Mouse (Mus musculus) lung, postnatal 10 days (tissue): ENCODE data around the gene Rbms3.
A peak's percentile ranks its signal among the peaks of the same experiment; 100 is the strongest.

ENCODE experiments used
- DNase-seq: peaks from one replicate; pipeline ENCODE4 v3.0.0; 2021

Rbms3 gene

GRCm38 (mm10) chr9:117371980-117372379 is 257.7 kb downstream of the Rbms3 start:
- DNase-seq, result no peak

GRCm38 (mm10) chr9:117370086-117370485 is 259.6 kb downstream of the Rbms3 start:
- DNase-seq, result no peak

GRCm38 (mm10) chr9:117368016-117368415 is 261.7 kb downstream of the Rbms3 start:
- DNase-seq, result no peak

- DNase-seq, result no peak
Measured at GRCm38 (mm10) chr9:117364610-117365009, 265.1 kb downstream of the Rbms3 start.

- DNase-seq, result no peak
Measured at GRCm38 (mm10) chr9:117361431-117361830, 268.3 kb downstream of the Rbms3 start.

GRCm38 (mm10) chr9:117356764-117357442 is 272.8 kb downstream of the Rbms3 start:
- peak; percentile 89 for DNase-seq

GRCm38 (mm10) chr9:117355501-117355900 is 274.2 kb downstream of the Rbms3 start:
- no peak for DNase-seq

- DNase-seq, result no peak
Measured at GRCm38 (mm10) chr9:117342336-117342735, 287.4 kb downstream of the Rbms3 start.

- no peak for DNase-seq
Measured at GRCm38 (mm10) chr9:117330681-117331080, 299.0 kb downstream of the Rbms3 start.

- DNase-seq, result no peak
Measured at GRCm38 (mm10) chr9:117319271-117319670, 310.4 kb downstream of the Rbms3 start.

GRCm38 (mm10) chr9:117318461-117318860 is 311.3 kb downstream of the Rbms3 start:
- DNase-seq, result no peak

- DNase-seq, result no peak
Measured at GRCm38 (mm10) chr9:117317251-117317650, 312.5 kb downstream of the Rbms3 start.

- no peak for DNase-seq
Measured at GRCm38 (mm10) chr9:117313642-117314041, 316.1 kb downstream of the Rbms3 start.

- DNase-seq, result no peak
Measured at GRCm38 (mm10) chr9:117309809-117310208, 319.9 kb downstream of the Rbms3 start.

- DNase-seq, result no peak
Measured at GRCm38 (mm10) chr9:117298991-117299390, 330.7 kb downstream of the Rbms3 start.

GRCm38 (mm10) chr9:117297662-117298531 is 331.8 kb downstream of the Rbms3 start:
- DNase-seq, result peak; percentile 39

GRCm38 (mm10) chr9:117291066-117291850 is 338.5 kb downstream of the Rbms3 start:
- DNase-seq, result no peak

GRCm38 (mm10) chr9:117274846-117275245 is 354.9 kb downstream of the Rbms3 start:
- DNase-seq, result no peak

GRCm38 (mm10) chr9:117259614-117260013 is 370.1 kb downstream of the Rbms3 start:
- DNase-seq, result no peak

GRCm38 (mm10) chr9:117253361-117253760 is 376.4 kb downstream of the Rbms3 start:
- peak; percentile 53 for DNase-seq

GRCm38 (mm10) chr9:117252411-117252861 is 377.3 kb downstream of the Rbms3 start:
- peak; percentile 85 for DNase-seq

- DNase-seq, result peak; percentile 66
Measured at GRCm38 (mm10) chr9:117251521-117252368, 378.0 kb downstream of the Rbms3 start.
